Mouse (Mus musculus) bone marrow macrophage, adult 2 months (primary cell): ENCODE data around the gene Tube1. TPM values are rescaled to one million over a fixed set of nuclear protein-coding genes. Genes with fewer than 3 reads are reported as not detected.

ENCODE experiments used
- H3K27ac ChIP-seq: 2 replicates; pipeline ENCODE4 v1.5.1; 2012; ENCODE audit warnings: low read depth, low read length; ENCODE audit not compliant: insufficient read depth
- H3K4me1 ChIP-seq: 2 replicates; pipeline ENCODE4 v1.6.1; 2012; ENCODE audit warnings: low read length; ENCODE audit not compliant: control insufficient read depth, insufficient read depth
- H3K4me3 ChIP-seq: 2 replicates; pipeline ENCODE4 v1.5.1; 2012; ENCODE audit warnings: mild to moderate bottlenecking, low read length, moderate library complexity; ENCODE audit not compliant: insufficient read depth
- CTCF ChIP-seq: IDR thresholded peaks from 2 replicates; pipeline ENCODE4 v1.5.1; 2012; ENCODE audit warnings: low read depth, mild to moderate bottlenecking, low read length, moderate library complexity
- POLR2A ChIP-seq: IDR thresholded peaks from 2 replicates; pipeline ENCODE4 v1.6.1; 2012; ENCODE audit warnings: mild to moderate bottlenecking, low read depth, low read length, borderline replicate concordance
- polyA plus RNA-seq: library from polyadenylated mRNA; stranded (reverse); fragments of >200 nt; gene quantifications from 2 replicates; pipeline ENCODE4 v1.2.4, GENCODE M21; 2012; ENCODE audit not compliant: missing spikeins, insufficient read depth, insufficient read length

Gene Tube1
- polyA plus RNA-seq, 1 experiment = 3.8 TPM

GRCm38 (mm10) chr10:39137766-39138165 is 4.0 kb downstream of the Tube1 start:
- H3K27ac ChIP-seq = no peak overlapping the region
- TF ChIP-seq CTCF (no peak), POLR2A (no peak)
- no peak overlapping the region for H3K4me3 ChIP-seq
- peaks cover 5% of the 10 kb centered on the region; the same call in 1 of the 2 replicates for H3K4me1 ChIP-seq

DNA sequence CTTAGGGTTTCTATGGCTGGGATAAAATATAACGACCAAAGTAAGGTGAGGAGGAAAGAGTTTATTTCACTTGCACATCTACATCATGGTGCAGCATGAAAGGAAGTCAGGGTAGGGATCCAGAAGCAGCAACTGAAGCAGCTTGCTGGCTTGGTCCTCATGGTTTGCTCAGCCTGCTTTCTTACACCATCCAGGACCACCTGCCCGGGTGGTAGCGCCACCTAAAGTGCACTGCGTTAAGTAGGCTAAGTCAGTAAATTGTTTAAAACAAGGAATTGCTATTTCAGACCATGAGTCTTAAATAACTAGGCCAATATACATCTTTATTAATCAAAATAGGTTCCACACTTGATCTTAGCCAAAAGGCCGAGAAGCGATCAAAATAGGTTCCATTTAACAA is 5.0 kb downstream of the Tube1 start:
- Histone ChIP-seq H3K4me1 (0 out of 2 replicates have a peak, but pooled peaks cover 2% of the 10 kb centered on the region), H3K27ac (no peak overlapping the region), H3K4me3 (no peak overlapping the region)
- TF ChIP-seq POLR2A = no peak
- no peak for TF ChIP-seq CTCF

GRCm38 (mm10) chr10:39140843-39141242 is 7.1 kb downstream of the Tube1 start:
- Histone ChIP-seq H3K27ac (no peak overlapping the region), H3K4me3 (no peak overlapping the region), H3K4me1 (no peaks in the 10 kb centered on the region)
- TF ChIP-seq CTCF = no peak
- TF ChIP-seq POLR2A = no peak

DNA sequence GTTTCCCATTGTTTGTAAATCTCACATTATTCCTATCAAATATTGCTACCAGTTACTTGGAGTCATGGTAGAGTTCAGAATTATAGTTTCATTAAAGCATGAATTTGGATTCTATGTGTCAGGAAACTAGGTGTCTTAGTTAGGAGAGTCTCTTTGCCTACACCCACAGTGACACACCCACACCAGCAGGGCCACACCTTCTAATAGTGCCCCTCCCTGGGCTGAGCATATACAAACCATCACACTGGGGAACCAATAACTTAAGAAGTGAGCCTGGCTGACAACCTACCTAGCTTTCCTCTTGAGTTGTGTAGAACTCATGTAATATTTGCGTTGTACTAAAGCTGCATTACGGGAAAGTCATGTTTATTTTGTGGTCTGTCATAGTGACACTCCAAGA is 7.6 kb downstream of the Tube1 start:
- Histone ChIP-seq H3K4me3 (no peak overlapping the region), H3K27ac (no peak overlapping the region), H3K4me1 (no peaks in the 10 kb centered on the region)
- TF ChIP-seq POLR2A = no peak
- no peak for TF ChIP-seq CTCF

DNA sequence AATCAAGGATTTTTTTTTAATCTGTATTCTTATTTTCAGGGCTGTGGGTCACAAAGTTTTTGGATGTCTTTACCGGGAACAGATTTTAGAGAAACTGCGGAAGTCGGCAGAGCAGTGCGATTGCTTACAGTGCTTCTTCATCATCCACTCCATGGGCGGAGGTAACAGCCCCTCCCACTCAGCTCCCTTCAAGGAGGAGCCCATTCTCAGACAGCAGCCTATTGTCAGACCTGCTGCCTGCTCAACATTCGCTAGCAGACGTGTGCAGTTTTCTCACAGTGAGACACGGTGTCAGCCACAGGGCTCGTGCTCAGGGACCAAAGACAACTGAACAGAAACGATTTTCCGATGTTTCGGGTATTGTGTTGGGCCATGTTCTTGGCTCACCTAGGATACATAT is 8.4 kb downstream of the Tube1 start:
- Histone ChIP-seq H3K27ac (no peak overlapping the region), H3K4me3 (no peak overlapping the region), H3K4me1 (no peaks in the 10 kb centered on the region)
- TF ChIP-seq CTCF (no peak), POLR2A (no peak)

DNA sequence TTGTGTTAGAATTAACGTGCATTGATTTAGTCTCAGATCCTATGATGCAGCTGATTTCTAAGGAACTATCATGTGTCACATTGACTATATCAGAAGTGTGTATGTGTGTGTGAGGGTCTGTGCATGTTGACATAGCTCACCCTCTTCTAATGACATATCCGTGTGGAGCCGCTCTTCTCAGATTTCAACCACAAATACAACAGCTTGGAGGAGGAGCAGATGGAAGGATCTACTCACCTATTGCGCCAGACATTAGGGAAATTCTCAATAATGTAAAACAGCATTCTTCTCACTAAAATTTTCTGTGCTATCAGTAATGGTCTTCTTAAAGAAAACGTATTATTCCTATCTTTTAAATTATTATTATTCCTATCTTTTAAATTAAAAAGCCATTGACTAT is 22.9 kb downstream of the Tube1 start:
- Histone ChIP-seq H3K4me1 (peaks cover 3% of the 10 kb centered on the region; the same call in 1 of the 2 replicates), H3K27ac (no peak overlapping the region), H3K4me3 (no peak overlapping the region)
- no peak for TF ChIP-seq POLR2A

DNA sequence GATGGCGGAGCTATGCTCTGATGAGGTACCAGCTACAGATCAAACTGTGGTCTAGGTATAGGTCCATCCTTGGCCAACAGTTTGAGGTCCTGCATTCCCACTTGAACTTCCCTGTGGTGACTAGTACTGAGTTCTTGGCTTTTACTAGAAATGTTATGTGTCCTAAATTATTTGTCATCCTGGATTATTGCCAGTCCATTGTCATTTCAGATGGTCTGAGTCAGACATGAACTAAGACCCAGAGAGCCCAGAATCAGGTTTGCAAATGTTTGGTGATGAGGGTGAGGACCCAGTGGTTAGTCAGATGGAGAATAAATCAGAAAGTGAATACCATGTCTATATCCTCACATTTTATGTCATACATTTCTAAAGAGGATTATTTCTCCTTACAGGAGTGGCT is 23.5 kb downstream of the Tube1 start:
- Histone ChIP-seq H3K4me1 (peaks cover 3% of the 10 kb centered on the region; the same call in 1 of the 2 replicates), H3K4me3 (no peak overlapping the region)
- no peak for TF ChIP-seq POLR2A
- TF ChIP-seq CTCF = no peak

DNA sequence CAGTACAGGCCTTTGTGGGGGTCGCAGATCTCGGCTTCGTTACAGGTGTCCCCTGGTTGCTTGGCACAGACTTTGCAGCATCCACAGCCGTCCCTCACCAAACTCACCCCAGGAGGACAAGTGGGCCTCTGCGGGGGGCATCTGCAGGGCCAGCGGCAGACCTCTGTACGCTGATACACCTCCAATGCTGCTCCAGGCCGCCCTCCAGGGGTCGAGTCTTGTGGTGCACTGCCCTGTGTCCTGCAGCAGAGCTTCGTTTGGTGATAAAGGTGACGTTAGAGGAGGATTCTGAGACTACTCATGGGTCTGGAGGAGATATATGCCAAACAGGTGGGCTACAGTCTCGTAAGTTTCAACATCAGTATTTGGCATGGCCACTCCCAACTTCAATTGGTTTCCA is 24.5 kb downstream of the Tube1 start:
- no peak for TF ChIP-seq POLR2A
- TF ChIP-seq CTCF = no peak
- H3K27ac ChIP-seq = no peak overlapping the region

More for the DNA sequence above, 23.5 kb downstream of the Tube1 start:
- H3K27ac ChIP-seq = no peak overlapping the region

DNA sequence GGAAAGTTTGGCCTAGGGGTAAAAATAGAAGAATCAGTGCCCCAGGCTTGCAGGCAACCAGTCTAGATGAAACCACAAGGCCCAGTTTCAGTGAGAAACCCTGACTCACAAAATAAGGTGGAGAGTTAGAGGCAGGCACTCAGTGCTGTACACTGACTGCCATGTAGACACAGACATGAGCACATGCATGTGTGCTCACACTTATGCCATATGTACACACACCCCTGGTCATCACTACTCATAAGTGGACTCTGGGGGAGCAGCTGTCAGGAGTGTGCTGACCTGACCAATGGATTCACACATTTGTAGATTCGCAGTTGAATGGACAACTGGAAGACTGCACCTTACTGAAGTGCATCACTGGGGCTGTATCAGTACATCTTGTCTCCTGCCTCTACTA is 27.6 kb downstream of the Tube1 start:
- H3K4me1 ChIP-seq = peaks cover 7% of the 10 kb centered on the region
- TF ChIP-seq POLR2A (no peak), CTCF (no peak)
- no peak overlapping the region for H3K4me3 ChIP-seq
- H3K27ac ChIP-seq = no peak overlapping the region

More for the DNA sequence above, 24.5 kb downstream of the Tube1 start:
- no peak overlapping the region for H3K4me3 ChIP-seq
- peaks cover 3% of the 10 kb centered on the region; the same call in 1 of the 2 replicates for H3K4me1 ChIP-seq

- TF ChIP-seq CTCF (no peak), POLR2A (no peak)
- Histone ChIP-seq H3K27ac (no peak overlapping the region), H3K4me1 (peaks cover 8% of the 10 kb centered on the region), H3K4me3 (no peak overlapping the region)
Measured at GRCm38 (mm10) chr10:39162666-39163484, 29.1 kb downstream of the Tube1 start.
